Mouse (Mus musculus) forebrain, embryonic 16.5 days (tissue): ENCODE results near the gene Pon3. TPM values are rescaled to one million over a fixed set of nuclear protein-coding genes. Genes with fewer than 3 reads are reported as not detected.

Source experiments
- ATAC-seq: fragments of 200-750 bp; cut with Nextera tagmentation; 2 replicates; pipeline ENCODE4 v1.8.0; 2017; ENCODE audit warnings: mild to moderate bottlenecking, moderate library complexity
- H3K27ac ChIP-seq: fragments of 300-500 bp; sonication (generic); 2 replicates; pipeline ENCODE4 v1.5.1; 2014; ENCODE audit warnings: low read length, control low read depth
- H3K27me3 ChIP-seq: fragments of 300-500 bp; sonication (generic); replicated peaks from 2 replicates; pipeline ENCODE4 v1.6.1; 2014; ENCODE audit warnings: low read length; ENCODE audit not compliant: control insufficient read depth, insufficient read depth
- H3K36me3 ChIP-seq: fragments of 300-500 bp; sonication (generic); 2 replicates; pipeline ENCODE4 v1.6.1; 2014; ENCODE audit not compliant: control insufficient read depth, insufficient read depth
- H3K4me1 ChIP-seq: fragments of 300-500 bp; sonication (generic); replicated peaks from 2 replicates; pipeline ENCODE4 v1.6.1; 2014; ENCODE audit warnings: low read length; ENCODE audit not compliant: control insufficient read depth, insufficient read depth
- H3K4me2 ChIP-seq: fragments of 300-500 bp; sonication (generic); 2 replicates; pipeline ENCODE4 v1.6.1; 2014; ENCODE audit warnings: mild to moderate bottlenecking, low read length, control low read depth
- H3K4me3 ChIP-seq: fragments of 300-500 bp; sonication (generic); replicated peaks from 2 replicates; pipeline ENCODE4 v1.5.1; 2014; ENCODE audit warnings: mild to moderate bottlenecking, low read length, control low read depth
- H3K9ac ChIP-seq: fragments of 300-500 bp; sonication (generic); replicated peaks from 2 replicates; pipeline ENCODE4 v1.6.1; 2014; ENCODE audit warnings: low read depth, low read length, control low read depth
- H3K9me3 ChIP-seq: fragments of 300-500 bp; sonication (generic); 2 replicates; pipeline ENCODE4 v1.6.1; 2016; ENCODE audit warnings: low read length; ENCODE audit not compliant: control insufficient read depth
- WGBS: fragments of 180-500 bp; shearing (Covaris S2); extraction: QIAGEN DNeasy Blood & Tissue Kit; methylation state at CpG from one replicate; pipeline ENCODE4 v1.1.7; 2014; 5-methylcytosine and 5-hydroxymethylcytosine counted together
- polyA plus RNA-seq: library from polyadenylated mRNA; unstranded; fragments of >200 nt; fragmentation: Nextera tagmentation; extraction: Ambion mirVana; gene quantifications from 2 replicates; pipeline ENCODE4 v1.2.1, GENCODE M21; 2015

Pon3 gene
- polyA plus RNA-seq, 1 experiment from 2014 or later = 2.6 TPM

DNA sequence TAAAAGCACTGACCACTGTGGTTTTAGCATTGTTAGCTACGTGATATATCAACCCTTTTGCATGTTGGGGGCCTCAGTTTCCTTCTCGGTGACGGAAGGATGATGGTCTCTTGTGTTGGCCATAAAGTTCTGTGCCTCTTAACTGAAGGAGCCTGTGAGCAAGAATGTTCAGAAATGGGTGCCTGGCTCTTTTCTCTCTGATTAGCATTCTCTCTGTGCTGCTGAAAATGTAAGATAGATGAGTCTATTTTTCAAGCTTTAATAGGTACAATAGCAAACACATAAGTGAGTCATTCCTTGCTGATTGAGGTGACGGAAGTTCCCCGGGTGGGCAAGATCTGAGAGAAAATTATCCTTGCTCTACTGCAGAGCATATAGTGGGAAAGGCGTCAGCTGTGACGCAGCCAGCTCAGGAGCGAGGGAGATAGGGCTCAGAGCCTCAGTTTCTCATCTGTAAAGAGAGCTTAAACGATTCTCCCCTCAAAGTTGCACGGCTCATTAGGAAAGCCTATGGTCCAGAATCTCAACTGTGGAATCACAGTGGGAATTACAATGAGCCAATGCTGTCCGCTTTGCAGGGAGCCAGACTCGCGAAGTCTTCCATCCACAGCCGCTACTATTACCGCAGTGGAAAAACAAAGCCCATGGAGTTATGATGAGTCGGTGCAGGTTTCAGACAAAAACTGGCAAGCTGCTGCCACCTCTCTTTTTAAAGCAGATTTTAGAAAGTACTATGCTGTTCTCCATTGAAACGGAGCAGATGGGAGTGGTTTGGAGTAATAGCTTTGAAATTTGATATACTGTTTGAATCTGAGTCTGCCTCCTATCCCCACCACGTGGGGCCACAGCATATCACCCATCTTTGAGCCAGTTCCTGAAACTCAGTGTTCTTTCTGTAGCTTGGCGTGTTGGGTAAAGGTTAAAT is 77.9 kb downstream of the Pon3 start:
- H3K4me2 ChIP-seq = peak overlapping the region; percentile 58
- peak overlapping the region; percentile 20; the same call in 1 of the 2 replicates for H3K9ac ChIP-seq
- no peaks in the 10 kb centered on the region for H3K9me3 ChIP-seq
- ATAC-seq = peak; percentile 89
- H3K36me3 ChIP-seq = no peaks in the 10 kb centered on the region
- H3K27ac ChIP-seq = peak overlapping the region; percentile 34; the same call in 1 of the 2 replicates
- no peaks in the 10 kb centered on the region for H3K27me3 ChIP-seq
- 31% methylated on average over 19 of the region's 19 CpGs for WGBS
- peak overlapping the region; percentile 36 for H3K4me3 ChIP-seq
- H3K4me1 ChIP-seq = peaks cover 7% of the 10 kb centered on the region

DNA sequence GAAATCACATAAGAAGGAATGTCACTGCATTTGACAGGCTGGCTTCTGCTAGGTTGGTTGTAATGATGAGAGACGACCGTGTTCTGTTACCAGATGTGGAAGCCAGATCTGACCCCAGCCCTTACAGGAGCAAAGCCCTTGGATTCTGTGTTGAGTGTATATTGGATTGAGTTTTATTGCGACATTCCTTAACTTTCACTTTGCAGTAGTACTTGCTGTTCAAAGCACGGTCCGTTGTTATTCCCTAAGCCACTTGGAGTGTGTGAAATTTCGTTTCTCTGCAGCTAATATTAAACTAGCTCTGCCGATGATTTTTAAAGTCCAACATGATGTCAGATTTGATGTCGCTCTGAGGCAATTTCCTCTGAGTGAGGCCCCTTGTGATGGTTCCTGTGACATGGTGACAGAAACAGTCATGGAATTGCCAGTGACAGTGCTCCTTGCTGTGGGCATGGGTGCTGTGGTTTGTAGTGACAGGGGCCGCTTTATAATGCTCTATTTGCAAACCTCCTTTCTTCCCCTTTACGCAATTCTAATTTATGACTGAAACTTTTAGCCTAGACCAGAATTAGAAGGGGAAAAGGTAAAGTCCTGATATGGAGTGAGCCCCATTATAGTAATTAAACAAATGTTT is 81.8 kb downstream of the Pon3 start:
- no peaks in the 10 kb centered on the region for H3K36me3 ChIP-seq
- H3K9me3 ChIP-seq = no peaks in the 10 kb centered on the region
- H3K9ac ChIP-seq = no peak overlapping the region
- no peak overlapping the region for H3K4me3 ChIP-seq
- ATAC-seq = no peak
- H3K27ac ChIP-seq = no peak overlapping the region
- H3K4me2 ChIP-seq = no peak overlapping the region
- peaks cover 7% of the 10 kb centered on the region for H3K4me1 ChIP-seq
- WGBS = 90% methylated on average over 10 of the region's 10 CpGs
- no peaks in the 10 kb centered on the region for H3K27me3 ChIP-seq

DNA sequence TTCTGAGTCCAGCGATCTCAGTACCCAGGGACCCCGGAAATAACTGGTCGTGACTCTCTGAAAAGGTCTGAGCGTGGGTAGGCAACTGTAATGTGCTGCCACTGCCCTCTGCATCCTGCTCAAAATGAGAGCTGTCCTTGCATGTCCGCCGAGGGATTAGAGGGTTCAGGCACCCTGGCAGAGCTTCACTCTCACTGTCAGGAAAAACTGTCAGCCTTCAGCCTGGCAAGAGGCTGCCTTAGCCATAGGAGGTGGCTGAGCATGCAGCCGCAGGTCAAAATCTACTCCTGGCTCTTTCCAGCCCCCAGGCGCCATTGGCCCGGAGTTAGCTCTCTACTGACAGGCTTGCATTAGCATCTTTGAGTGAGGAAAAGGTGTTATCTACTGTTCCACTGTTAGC is 83.5 kb downstream of the Pon3 start:
- H3K36me3 ChIP-seq = no peaks in the 10 kb centered on the region
- ATAC-seq = no peak
- no peak overlapping the region for H3K27ac ChIP-seq
- H3K9ac ChIP-seq = no peak overlapping the region
- WGBS = 80% methylated on average over 9 of the region's 9 CpGs
- no peaks in the 10 kb centered on the region for H3K9me3 ChIP-seq
- no peak overlapping the region for H3K4me3 ChIP-seq
- H3K4me1 ChIP-seq = no peaks in the 10 kb centered on the region; the same call in 1 of the 2 replicates
- no peak overlapping the region for H3K4me2 ChIP-seq
- H3K27me3 ChIP-seq = no peaks in the 10 kb centered on the region

DNA sequence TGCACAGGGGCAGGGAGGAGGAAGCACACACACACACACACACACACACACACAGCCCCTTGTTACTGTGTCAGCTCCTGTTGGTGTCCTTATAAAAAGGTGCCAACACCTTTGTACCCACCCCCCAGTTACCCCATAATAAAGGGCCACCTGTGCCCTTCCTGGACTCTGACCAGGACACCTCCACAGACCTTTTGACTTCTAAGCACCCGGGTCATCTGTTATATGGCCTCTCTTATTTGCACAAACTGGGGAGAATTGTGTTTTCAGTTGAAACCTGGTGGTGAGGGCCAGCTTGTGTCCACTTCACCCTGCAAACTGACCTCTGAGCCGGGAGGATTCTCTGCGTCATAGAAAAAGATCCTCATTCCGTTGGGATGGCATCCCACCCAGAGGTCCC is 84.7 kb downstream of the Pon3 start:
- H3K27ac ChIP-seq = no peak overlapping the region
- H3K9me3 ChIP-seq = no peaks in the 10 kb centered on the region
- peaks cover 5% of the 10 kb centered on the region for H3K4me1 ChIP-seq
- no peak overlapping the region for H3K4me2 ChIP-seq
- WGBS = 91% methylated on average over 4 of the region's 4 CpGs
- H3K27me3 ChIP-seq = no peaks in the 10 kb centered on the region
- no peak for ATAC-seq
- no peak overlapping the region for H3K9ac ChIP-seq
- no peaks in the 10 kb centered on the region for H3K36me3 ChIP-seq
- no peak overlapping the region for H3K4me3 ChIP-seq

Other genes starting within 250 kb of the Pon3 start
- 0.25 and 0.71 TPM in 2 replicates for gene Pon1, start 62.3 kb downstream of the Pon3 start, polyA plus RNA-seq
- gene Pon2, start 42.2 kb upstream of the Pon3 start, polyA plus RNA-seq = 22.1 and 23.4 TPM in 2 replicates
- 10.8 and 16.4 TPM in 2 replicates for gene Asb4, start 127.1 kb upstream of the Pon3 start, polyA plus RNA-seq
- 1.6 and 2.2 TPM in 2 replicates for gene Pdk4, start 240.0 kb upstream of the Pon3 start, polyA plus RNA-seq